Mouse (Mus musculus) frontal cortex, postnatal 14 days (tissue): Measurements from ENCODE around the gene Oxct2a.
A peak's percentile ranks its signal among the peaks of the same experiment; 100 is the strongest.
"Not testable (repeated sequence)": the region's sequence is repeated elsewhere in the genome, so short reads cannot be mapped to it uniquely, and the experiment has no call there.

Experiments used
- DNase-seq, 2 experiments: peaks; one replicate each; pipeline ENCODE4 v3.0.0; 2022; ENCODE audit warnings: low spot score in 2 of 2

Oxct2a gene

GRCm38 (mm10) chr4:123313010-123313409 lies 10.4 kb downstream of the Oxct2a start:
- DNase-seq, result no peak

GRCm38 (mm10) chr4:123311845-123312244 lies 11.6 kb downstream of the Oxct2a start:
- DNase-seq, result no peak

DNA sequence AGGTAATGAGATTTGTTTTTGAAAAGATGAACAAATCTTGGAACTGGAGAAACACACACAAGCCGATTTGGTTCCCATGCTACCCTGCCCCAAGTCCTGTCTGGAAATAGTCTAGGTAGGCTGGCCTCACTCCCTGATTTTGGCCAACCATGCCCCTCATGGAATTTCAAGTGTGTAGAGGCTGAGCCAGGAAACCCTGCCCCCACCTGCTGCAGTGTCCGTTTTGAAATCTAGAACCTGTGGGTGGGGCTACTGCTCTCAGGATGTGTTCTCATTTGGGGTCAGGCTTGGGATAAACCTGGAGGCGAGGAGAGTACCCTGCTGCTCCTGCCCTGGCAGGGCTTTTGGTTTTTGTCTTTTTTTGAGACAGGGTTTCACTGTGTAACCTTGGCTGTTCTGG lies 15.1 kb downstream of the Oxct2a start:
- DNase-seq, result no peak

GRCm38 (mm10) chr4:123306999-123307398 lies 16.4 kb downstream of the Oxct2a start:
- no peak for DNase-seq

DNA sequence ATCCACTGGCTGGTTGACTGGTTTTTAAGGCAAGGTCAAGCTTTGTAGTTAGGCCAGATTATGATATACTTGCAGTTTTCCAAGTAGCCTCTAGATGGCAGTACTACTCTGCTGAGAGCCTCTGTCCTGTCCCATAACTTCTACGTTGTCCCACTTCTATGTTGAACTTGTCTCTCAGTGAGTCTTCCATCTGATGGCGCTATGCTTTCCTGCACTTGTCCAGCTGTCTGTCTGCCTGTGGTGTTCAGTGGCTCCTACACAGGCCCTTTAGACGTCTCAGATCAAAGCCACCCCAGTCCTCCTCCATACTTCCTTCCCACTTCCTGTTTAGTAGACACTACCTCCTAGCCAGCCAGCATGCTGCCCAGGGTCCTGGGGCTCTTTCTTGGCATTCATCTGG lies 17.6 kb downstream of the Oxct2a start:
- DNase-seq, result no peak

- DNase-seq, result no peak
These were observed 24.3 kb downstream of the Oxct2a start for GRCm38 (mm10) chr4:123298980-123299670.

- no peak for DNase-seq
These were observed 25.2 kb downstream of the Oxct2a start for GRCm38 (mm10) chr4:123298226-123298625.

DNA sequence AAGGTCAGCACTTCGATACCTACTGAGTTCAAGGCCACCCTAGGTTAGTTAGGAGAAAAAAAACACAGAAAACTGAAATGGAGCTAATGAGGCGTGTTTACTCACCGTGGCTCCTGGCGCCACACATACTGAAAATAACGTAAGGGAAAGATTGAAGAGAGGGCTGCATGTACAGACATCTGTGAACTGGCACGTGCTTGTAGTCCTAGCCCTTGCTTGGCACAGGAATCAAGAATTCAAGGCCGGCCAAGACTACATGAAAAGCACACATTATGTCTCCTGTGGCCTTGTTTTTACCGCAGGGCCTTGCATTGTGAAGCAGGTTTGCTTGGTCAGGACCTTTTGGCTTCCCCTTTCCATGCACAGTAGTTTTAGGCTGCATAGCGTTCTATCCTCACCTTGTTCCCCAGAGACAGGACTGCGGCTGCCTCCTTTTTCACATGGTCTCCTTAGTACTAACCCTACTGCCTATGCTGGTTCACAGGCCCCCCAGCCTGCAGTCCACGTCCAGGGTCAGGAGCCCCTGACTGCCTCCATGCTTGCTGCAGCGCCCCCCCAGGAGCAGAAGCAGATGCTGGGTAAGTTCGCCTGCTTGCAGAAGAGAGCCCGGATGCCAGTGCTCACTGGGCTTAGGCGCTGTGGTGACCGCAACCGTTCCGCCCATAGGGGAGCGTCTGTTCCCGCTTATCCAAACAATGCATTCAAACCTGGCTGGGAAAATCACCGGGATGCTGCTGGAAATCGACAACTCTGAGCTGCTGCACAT lies 26.1 kb downstream of the Oxct2a start:
- no peak for DNase-seq

DNA sequence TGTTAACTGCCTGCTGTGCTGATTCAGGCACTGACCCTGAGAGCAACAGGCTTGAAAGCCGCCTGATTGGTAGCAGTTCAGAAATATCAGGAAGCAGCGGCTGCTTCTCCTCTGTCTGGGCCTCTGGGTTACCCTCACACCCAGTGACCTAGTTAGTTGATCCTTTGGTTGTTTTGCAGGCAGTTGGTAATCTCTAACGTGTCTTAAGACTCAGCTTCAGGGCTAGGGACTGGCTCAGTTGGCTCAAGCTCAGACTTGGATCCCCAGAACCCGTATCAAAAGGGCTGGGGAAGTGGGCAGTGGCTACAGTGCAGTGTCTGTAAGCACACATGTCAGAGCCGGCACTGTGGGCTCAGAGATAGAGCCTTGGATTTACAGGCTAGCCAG lies 27.3 kb downstream of the Oxct2a start:
- DNase-seq, result no peak

- DNase-seq, result no peak
These were observed 27.8 kb downstream of the Oxct2a start for GRCm38 (mm10) chr4:123295516-123296147.

DNA sequence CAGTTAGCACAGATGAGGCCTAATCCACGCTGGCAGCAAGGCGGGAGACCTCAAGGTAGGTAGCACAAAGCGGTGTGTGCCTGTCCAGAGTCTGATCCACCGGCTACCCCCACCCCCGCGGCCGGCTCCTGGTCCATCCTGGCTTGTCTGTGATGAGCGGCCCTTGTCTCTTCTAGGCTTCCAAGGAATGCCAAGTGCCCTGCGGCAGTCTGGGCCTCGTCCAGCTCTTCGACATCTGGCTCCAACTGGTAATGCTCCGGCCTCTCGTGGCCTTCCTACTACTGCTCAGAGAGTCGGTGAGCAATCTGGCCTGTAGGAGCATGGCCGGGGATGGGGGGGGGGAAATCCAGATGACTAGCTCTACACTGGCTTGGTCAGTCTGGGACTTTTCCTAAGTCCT lies 28.4 kb downstream of the Oxct2a start:
- DNase-seq, result not testable (repeated sequence)

DNA sequence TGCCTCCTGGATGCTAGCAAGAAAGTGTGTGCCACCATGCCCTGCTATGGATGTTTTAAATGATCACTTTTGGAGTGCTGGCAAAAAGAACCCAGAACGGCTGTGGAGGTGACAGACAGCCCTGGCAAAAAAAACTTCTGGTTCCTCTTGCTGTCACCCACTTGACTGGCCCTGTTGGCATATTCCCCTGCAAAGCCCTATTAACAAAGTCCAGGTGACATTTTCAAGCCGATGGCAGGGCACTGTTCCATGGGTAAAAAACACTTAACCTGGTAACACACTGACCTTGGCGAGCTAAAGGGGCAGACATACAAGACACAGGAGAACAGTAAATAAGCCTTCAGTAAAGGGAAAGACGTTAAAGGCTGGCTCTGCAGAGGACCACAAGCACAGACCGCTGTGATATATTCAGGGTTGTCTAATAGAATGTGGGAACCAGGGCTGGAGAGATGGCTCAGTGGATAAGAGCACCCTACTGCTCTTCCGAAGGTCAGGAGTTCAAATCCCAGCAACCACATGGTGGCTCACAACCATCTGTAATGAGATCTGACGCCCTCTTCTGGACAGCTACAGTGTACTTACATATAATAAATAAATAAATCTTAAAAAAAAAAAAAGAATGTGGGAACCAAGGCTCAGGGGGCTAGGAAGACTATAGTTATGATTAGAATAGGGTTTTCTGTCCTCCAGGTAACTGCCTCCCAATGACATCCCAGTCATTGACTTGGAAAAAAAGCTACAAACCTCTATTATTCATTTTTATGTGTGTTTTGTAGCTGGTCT lies 29.6 kb downstream of the Oxct2a start:
- DNase-seq, result no peak

DNA sequence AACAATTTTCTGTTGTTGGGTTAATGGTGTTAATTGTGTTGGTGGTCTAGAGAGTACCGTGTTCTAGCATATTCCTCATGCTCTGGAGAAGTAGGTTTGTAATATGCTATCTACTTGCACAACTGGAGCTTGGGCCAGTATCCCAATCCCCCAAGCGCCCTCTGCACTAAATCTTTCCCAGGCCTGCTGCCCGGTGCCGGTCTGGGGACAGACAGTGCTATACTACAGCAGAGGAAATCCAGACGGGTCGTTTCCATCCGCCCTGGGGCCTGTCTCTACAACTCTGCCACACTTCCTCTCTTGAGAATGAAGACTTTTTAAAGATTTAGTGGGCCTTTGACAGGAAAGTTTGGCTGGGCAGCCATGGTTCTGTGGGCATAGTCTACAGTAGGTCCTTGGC lies 30.4 kb downstream of the Oxct2a start:
- no peak for DNase-seq

- no peak for DNase-seq
These were observed 31.0 kb downstream of the Oxct2a start for GRCm38 (mm10) chr4:123292390-123292789.

DNA sequence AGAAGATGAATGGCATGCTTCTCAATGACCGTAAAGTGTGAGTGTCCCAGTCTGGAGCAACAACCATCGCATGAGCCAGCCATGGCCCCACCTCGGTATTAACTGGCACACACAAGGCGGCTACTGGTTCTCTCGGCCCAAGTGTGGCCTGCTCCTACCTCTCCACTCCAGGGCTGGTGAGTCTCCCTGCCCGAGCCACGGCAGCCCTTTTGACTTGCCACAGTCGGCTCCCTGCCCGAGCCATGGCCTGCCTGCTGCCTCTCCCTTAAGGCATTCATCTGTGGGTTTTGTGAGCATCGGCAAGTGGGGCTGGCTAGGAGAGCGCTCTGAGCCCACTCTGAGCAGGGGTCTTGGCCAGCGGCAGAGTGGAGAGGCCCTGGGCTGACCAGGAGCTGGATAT lies 34.4 kb downstream of the Oxct2a start:
- DNase-seq, result no peak

DNA sequence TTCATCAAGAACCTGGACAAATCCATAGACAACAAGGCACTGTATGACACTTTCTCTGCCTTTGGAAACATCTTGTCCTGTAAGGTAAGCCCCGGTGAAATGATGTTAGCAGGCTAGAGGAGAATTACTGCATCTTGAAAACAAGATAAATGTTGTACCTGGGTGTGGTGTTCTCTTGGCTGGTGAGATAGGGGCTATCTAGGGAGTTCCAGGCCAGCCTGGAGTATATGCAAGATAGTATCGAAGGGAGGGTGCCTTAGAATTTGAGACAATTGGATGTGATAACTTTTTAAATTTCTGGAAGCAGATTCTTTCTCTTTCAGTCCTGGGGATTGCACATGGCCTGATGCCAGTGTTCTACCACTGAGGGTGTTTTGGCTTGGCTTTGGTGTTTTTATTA lies 36.6 kb downstream of the Oxct2a start:
- no peak for DNase-seq

GRCm38 (mm10) chr4:123284731-123285624 lies 38.5 kb downstream of the Oxct2a start:
- no peak for DNase-seq

GRCm38 (mm10) chr4:123283675-123284064 lies 39.8 kb downstream of the Oxct2a start:
- DNase-seq, result not testable (repeated sequence)

DNA sequence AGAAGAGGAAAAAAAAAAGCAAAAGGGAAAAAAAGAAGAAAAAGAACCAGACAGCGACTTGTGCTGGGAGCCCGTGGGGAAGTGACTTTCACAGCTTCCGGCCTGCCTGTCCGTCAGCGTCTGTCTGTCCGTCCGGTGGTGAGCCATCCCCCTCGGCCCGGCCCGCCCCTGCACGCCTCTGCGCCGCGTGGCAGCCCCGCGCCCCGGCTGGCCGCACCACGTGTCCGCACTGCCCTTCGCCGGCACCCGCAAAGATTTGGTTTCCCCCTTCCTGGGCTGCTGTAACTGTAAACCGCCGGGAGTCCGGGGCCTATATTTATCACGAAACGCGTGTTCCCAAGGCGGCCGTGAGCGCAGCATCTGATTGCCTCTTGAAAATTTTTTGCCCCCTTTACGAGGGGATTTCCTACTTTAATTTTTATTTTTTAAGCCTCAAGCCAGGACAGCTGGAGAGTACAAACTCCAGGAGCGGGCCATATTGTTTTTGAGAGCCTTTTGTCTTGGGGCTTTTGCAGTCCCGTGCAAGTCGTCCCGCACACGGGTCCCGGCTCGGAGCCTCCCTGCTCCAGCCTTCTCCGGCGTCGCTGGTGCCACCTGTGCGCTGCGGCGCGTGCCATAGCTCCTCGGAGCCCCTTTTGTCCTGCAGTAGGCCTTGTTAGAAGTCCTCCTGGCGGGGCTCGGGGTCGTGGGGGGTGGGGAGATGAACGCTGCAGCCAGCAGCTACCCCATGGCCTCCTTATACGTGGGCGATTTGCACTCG lies 40.3 kb downstream of the Oxct2a start:
- DNase-seq, result peak in 1 of 2 experiments; percentile 35

GRCm38 (mm10) chr4:123282500-123282899 lies 40.9 kb downstream of the Oxct2a start:
- peak; percentile 70 to 72 for DNase-seq
